Mouse (Mus musculus) ES-E14 (cell line): ENCODE measurements around the gene Phactr2.

Source experiments
- CHD2 ChIP-seq: IDR thresholded peaks from 2 replicates; pipeline ENCODE4 v1.6.1; 2014; ENCODE audit warnings: mild to moderate bottlenecking, low read depth, low read length, inconsistent platforms
- HCFC1 ChIP-seq: IDR thresholded peaks from 2 replicates; pipeline ENCODE4 v1.6.1; 2012; ENCODE audit warnings: low read length, inconsistent platforms, borderline replicate concordance; ENCODE audit not compliant: insufficient read depth
- MAFK ChIP-seq: IDR thresholded peaks from 2 replicates; pipeline ENCODE4 v1.6.1; 2014; ENCODE audit warnings: mild to moderate bottlenecking, low read depth, low read length, inconsistent platforms; ENCODE audit not compliant: insufficient read depth
- ZNF384 ChIP-seq: IDR thresholded peaks from 2 replicates; pipeline ENCODE4 v1.6.1; 2012; ENCODE audit warnings: low read depth, low read length, inconsistent platforms

- TF ChIP-seq MAFK (no peak), CHD2 (no peak), ZNF384 (no peak), HCFC1 (no peak)
Observed at GRCm38 (mm10) chr10:13521857-13522256, 47.6 kb upstream of the Phactr2 start.
